Mouse (Mus musculus): ENCODE measurements around the gene Opcml. TPM values are rescaled to one million over a fixed set of nuclear protein-coding genes. Genes with fewer than 3 reads are reported as not detected.

Opcml gene
- polyA plus RNA-seq, 1 experiment from 2014 or later, result 13.3 TPM

- no peaks in the 10 kb centered on the region for H3K27me3 ChIP-seq (replicated peaks; ENCODE audit: control insufficient read depth, insufficient read depth, low read length)
- peak; percentile 85 for DNase-seq (ENCODE audit: low spot score)
- WGBS, result 64% methylated on average over 7 of the region's 7 CpGs
Observed at GRCm38 (mm10) chr9:28247742-28248503, 457.3 kb downstream of the Opcml start.

GRCm38 (mm10) chr9:28251341-28251740 lies 460.8 kb downstream of the Opcml start:
- WGBS, result 87% methylated on average over 9 of the region's 9 CpGs
- Histone ChIP-seq H3K27ac (ENCODE audit: low read depth, low read length) (no peak overlapping the region), H3K9ac (ENCODE audit: low read length) (no peak overlapping the region), H3K4me3 (ENCODE audit: low read depth, low read length) (no peak overlapping the region), H3K36me3 (ENCODE audit: control insufficient read depth, insufficient read depth, low read length) (no peaks in the 10 kb centered on the region), H3K4me2 (ENCODE audit: low read length) (no peak overlapping the region), H3K27me3 (replicated peaks; ENCODE audit: control insufficient read depth, insufficient read depth, low read length) (no peaks in the 10 kb centered on the region), H3K9me3 (replicated peaks; ENCODE audit: control insufficient read depth, low read length) (no peaks in the 10 kb centered on the region), H3K4me1 (ENCODE audit: control insufficient read depth, insufficient read depth, low read length) (peaks cover 7% of the 10 kb centered on the region; the same call in 1 of the 2 replicates)
- no peak for DNase-seq (ENCODE audit: low spot score)
- no peak for ATAC-seq

More at GRCm38 (mm10) chr9:28247742-28248503, 457.3 kb downstream of the Opcml start:
- Histone ChIP-seq H3K4me3 (ENCODE audit: low read depth, low read length) (no peak overlapping the region), H3K9ac (ENCODE audit: low read length) (no peak overlapping the region), H3K36me3 (ENCODE audit: control insufficient read depth, insufficient read depth, low read length) (no peaks in the 10 kb centered on the region), H3K4me1 (ENCODE audit: control insufficient read depth, insufficient read depth, low read length) (no peaks in the 10 kb centered on the region), H3K9me3 (replicated peaks; ENCODE audit: control insufficient read depth, low read length) (no peaks in the 10 kb centered on the region), H3K27ac (ENCODE audit: low read depth, low read length) (no peak overlapping the region), H3K4me2 (ENCODE audit: low read length) (no peak overlapping the region)
- peak; percentile 80 for ATAC-seq

DNA sequence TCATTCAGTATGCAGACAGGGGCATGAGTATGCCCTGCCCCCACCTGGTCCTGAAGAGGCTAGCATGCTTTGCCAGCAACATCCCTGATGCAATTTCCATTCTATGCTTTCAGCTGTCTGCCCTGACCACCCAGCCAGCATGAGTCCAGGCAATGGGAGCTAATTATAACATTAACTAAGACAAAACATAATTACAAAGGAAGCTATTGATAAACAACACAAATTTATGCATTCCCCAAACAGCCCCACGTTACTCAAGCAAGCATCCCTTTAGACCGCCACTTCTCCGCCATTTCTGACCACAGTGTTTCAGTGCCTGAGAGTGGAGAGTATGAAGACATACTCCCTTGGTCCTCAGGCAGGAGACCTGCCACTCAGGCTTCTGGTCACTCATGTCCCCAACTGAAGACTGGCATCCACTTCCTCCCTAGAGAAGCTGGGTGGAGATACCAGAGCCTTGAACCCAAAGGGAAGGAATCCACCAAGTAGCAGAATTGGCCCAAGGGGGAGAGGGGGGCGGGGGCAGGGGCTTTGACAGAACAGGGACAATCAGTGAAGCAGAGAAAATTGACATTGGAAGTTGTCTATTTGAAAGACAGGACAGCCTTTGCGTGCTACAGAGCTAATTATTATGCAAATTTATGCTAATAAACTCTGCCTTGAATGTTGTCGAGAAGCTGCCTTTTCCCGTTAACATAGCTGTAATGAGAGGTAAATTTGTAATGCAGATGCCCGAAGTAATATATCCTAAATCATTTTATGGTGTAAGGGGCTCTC lies 464.7 kb downstream of the Opcml start:
- H3K27ac ChIP-seq (ENCODE audit: low read depth, low read length), result peak overlapping the region; percentile 63; the same call in 1 of the 2 replicates
- no peaks in the 10 kb centered on the region for H3K9me3 ChIP-seq (replicated peaks; ENCODE audit: control insufficient read depth, low read length)
- H3K36me3 ChIP-seq (ENCODE audit: control insufficient read depth, insufficient read depth, low read length), result no peaks in the 10 kb centered on the region
- peak; percentile 87 for DNase-seq (ENCODE audit: low spot score)
- H3K9ac ChIP-seq (ENCODE audit: low read length), result no peak overlapping the region
- peaks cover 11% of the 10 kb centered on the region for H3K4me1 ChIP-seq (ENCODE audit: control insufficient read depth, insufficient read depth, low read length)
- no peak overlapping the region for H3K4me2 ChIP-seq (ENCODE audit: low read length)
- 17% methylated on average over 8 of the region's 8 CpGs for WGBS
- H3K27me3 ChIP-seq (replicated peaks; ENCODE audit: control insufficient read depth, insufficient read depth, low read length), result no peaks in the 10 kb centered on the region
- no peak overlapping the region for H3K4me3 ChIP-seq (ENCODE audit: low read depth, low read length)
- ATAC-seq, result peak; percentile 87

DNA sequence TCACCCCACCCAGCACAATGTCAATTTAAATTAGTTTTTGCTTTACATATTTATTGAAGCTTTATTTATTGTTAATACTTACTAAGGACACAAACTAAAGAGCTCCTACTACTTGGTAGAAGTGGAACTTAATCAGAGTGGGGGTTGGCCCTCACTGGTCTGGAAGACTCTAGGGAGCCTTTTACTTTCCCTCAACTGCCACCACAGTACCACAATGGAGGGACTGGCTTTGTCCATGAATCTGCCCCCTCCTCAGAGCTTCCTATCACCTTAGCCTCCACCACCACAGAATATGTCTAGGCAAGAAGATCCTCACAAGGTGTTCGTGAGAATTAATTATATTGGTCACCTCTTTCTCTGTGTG lies 465.3 kb downstream of the Opcml start:
- DNase-seq (ENCODE audit: low spot score) (peak; percentile 51), ATAC-seq (peak; percentile 70)
- Histone ChIP-seq H3K9me3 (replicated peaks; ENCODE audit: control insufficient read depth, low read length) (no peaks in the 10 kb centered on the region), H3K27me3 (replicated peaks; ENCODE audit: control insufficient read depth, insufficient read depth, low read length) (no peaks in the 10 kb centered on the region), H3K4me3 (ENCODE audit: low read depth, low read length) (no peak overlapping the region), H3K4me1 (ENCODE audit: control insufficient read depth, insufficient read depth, low read length) (peaks cover 11% of the 10 kb centered on the region), H3K9ac (ENCODE audit: low read length) (no peak overlapping the region), H3K27ac (ENCODE audit: low read depth, low read length) (peak overlapping the region; percentile 40; the same call in 1 of the 2 replicates), H3K36me3 (ENCODE audit: control insufficient read depth, insufficient read depth, low read length) (no peaks in the 10 kb centered on the region), H3K4me2 (ENCODE audit: low read length) (no peak overlapping the region)
- WGBS, result 50% methylated on average over 1 of the region's 1 CpGs

GRCm38 (mm10) chr9:28261078-28261753 lies 470.6 kb downstream of the Opcml start:
- peaks cover 5% of the 10 kb centered on the region; the same call in 1 of the 2 replicates for H3K4me1 ChIP-seq (ENCODE audit: control insufficient read depth, insufficient read depth, low read length)
- H3K27me3 ChIP-seq (replicated peaks; ENCODE audit: control insufficient read depth, insufficient read depth, low read length), result no peaks in the 10 kb centered on the region
- peak; percentile 86 for ATAC-seq
- WGBS, result 25% methylated on average over 7 of the region's 7 CpGs
- H3K36me3 ChIP-seq (ENCODE audit: control insufficient read depth, insufficient read depth, low read length), result no peaks in the 10 kb centered on the region
- peak; percentile 90 for DNase-seq (ENCODE audit: low spot score)
- no peaks in the 10 kb centered on the region for H3K9me3 ChIP-seq (replicated peaks; ENCODE audit: control insufficient read depth, low read length)
- H3K27ac ChIP-seq (ENCODE audit: low read depth, low read length), result no peak overlapping the region
- H3K4me2 ChIP-seq (ENCODE audit: low read length), result no peak overlapping the region
- no peak overlapping the region for H3K9ac ChIP-seq (ENCODE audit: low read length)
- no peak overlapping the region for H3K4me3 ChIP-seq (ENCODE audit: low read depth, low read length)

- H3K27me3 ChIP-seq (replicated peaks; ENCODE audit: control insufficient read depth, insufficient read depth, low read length), result no peaks in the 10 kb centered on the region
- no peaks in the 10 kb centered on the region for H3K36me3 ChIP-seq (ENCODE audit: control insufficient read depth, insufficient read depth, low read length)
- no peak overlapping the region for H3K4me3 ChIP-seq (ENCODE audit: low read depth, low read length)
- no peaks in the 10 kb centered on the region for H3K9me3 ChIP-seq (replicated peaks; ENCODE audit: control insufficient read depth, low read length)
- DNase-seq (ENCODE audit: low spot score) (no peak), ATAC-seq (no peak)
- H3K9ac ChIP-seq (ENCODE audit: low read length), result no peak overlapping the region
- H3K4me2 ChIP-seq (ENCODE audit: low read length), result no peak overlapping the region
- no peaks in the 10 kb centered on the region for H3K4me1 ChIP-seq (ENCODE audit: control insufficient read depth, insufficient read depth, low read length)
- H3K27ac ChIP-seq (ENCODE audit: low read depth, low read length), result no peak overlapping the region
- WGBS, result 60% methylated on average over 1 of the region's 1 CpGs
Observed at GRCm38 (mm10) chr9:28262021-28262420, 471.4 kb downstream of the Opcml start.

GRCm38 (mm10) chr9:28262896-28263295 lies 472.3 kb downstream of the Opcml start:
- Histone ChIP-seq H3K4me3 (ENCODE audit: low read depth, low read length) (no peak overlapping the region), H3K4me1 (ENCODE audit: control insufficient read depth, insufficient read depth, low read length) (no peaks in the 10 kb centered on the region), H3K4me2 (ENCODE audit: low read length) (no peak overlapping the region), H3K36me3 (ENCODE audit: control insufficient read depth, insufficient read depth, low read length) (no peaks in the 10 kb centered on the region), H3K9ac (ENCODE audit: low read length) (no peak overlapping the region), H3K27me3 (replicated peaks; ENCODE audit: control insufficient read depth, insufficient read depth, low read length) (no peaks in the 10 kb centered on the region), H3K27ac (ENCODE audit: low read depth, low read length) (no peak overlapping the region), H3K9me3 (replicated peaks; ENCODE audit: control insufficient read depth, low read length) (no peaks in the 10 kb centered on the region)
- DNase-seq (ENCODE audit: low spot score), result no peak
- 78% methylated on average over 2 of the region's 2 CpGs for WGBS
- ATAC-seq, result no peak

GRCm38 (mm10) chr9:28264761-28265160 lies 474.2 kb downstream of the Opcml start:
- Histone ChIP-seq H3K4me2 (ENCODE audit: low read length) (no peak overlapping the region), H3K9me3 (replicated peaks; ENCODE audit: control insufficient read depth, low read length) (no peaks in the 10 kb centered on the region), H3K36me3 (ENCODE audit: control insufficient read depth, insufficient read depth, low read length) (no peaks in the 10 kb centered on the region), H3K4me3 (ENCODE audit: low read depth, low read length) (no peak overlapping the region), H3K4me1 (ENCODE audit: control insufficient read depth, insufficient read depth, low read length) (no peaks in the 10 kb centered on the region), H3K27ac (ENCODE audit: low read depth, low read length) (no peak overlapping the region), H3K27me3 (replicated peaks; ENCODE audit: control insufficient read depth, insufficient read depth, low read length) (no peaks in the 10 kb centered on the region), H3K9ac (ENCODE audit: low read length) (no peak overlapping the region)
- 44% methylated on average over 6 of the region's 6 CpGs for WGBS
- no peak for ATAC-seq
- DNase-seq (ENCODE audit: low spot score), result no peak
